ENCODE assay signal across 15 mouse cellular contexts in genomic region chr2:44584061-44584460, GRCm38 (mm10).
DNase-seq lines count a peak whose midpoint lies in the region.
"Had no signal": no experiment of that assay in that cellular context is flagged by ENCODE, and none has a peak within 500 bp of the region (broad histone marks: within the 10 kb centered on the region; RNA-seq: fewer than 3 reads in every experiment).

No protein-coding gene starts in this region.

- peak; percentile 7 for DNase-seq in cerebellum, adult 11 months
- no peak for DNase-seq in cerebellum, postnatal 4 days (ENCODE audit: low spot score in 2 of 2)
- peak; percentile 14 for DNase-seq in adipocyte (ENCODE audit: low spot score)
- DNase-seq in cerebellum, adult 11-12 months = peak; percentile 23
- DNase-seq in cerebellum, postnatal 14 days = peak; percentile 71 to 72
- no peak for DNase-seq in kidney, adult 9 months
- DNase-seq in urinary bladder, postnatal 36 days (ENCODE audit: low spot score in 2 of 2) = no peak
- DNase-seq: B cell, adult 2 months; gastrocnemius, postnatal 25 days; heart, adult 18-20 months; kidney, adult 8-10 months; kidney, postnatal 14 days; liver, embryonic 13.5 days; right cerebral cortex, postnatal 14 days; spleen, adult 18-20 months had no signal

Comparison
In these comparisons a context has a peak if more than half of its experiments do, and no peak if none do; other contexts are left out.
1. DNase-seq: peak in cerebellum, adult 11 months (single experiment), adipocyte (single experiment), cerebellum, adult 11-12 months (single experiment) and cerebellum, postnatal 14 days (2 of 2); none in cerebellum, postnatal 4 days (0 of 2), kidney, adult 9 months (single experiment) and urinary bladder, postnatal 36 days (0 of 2).